Mouse (Mus musculus) frontal cortex, postnatal 36 days (tissue): ENCODE measurements around the gene Angpt4.

Experiments used
- DNase-seq, 2 experiments: peaks; one replicate each; pipeline ENCODE4 v3.0.0; 2022; ENCODE audit warnings: low spot score in 2 of 2

The Angpt4 gene

DNA sequence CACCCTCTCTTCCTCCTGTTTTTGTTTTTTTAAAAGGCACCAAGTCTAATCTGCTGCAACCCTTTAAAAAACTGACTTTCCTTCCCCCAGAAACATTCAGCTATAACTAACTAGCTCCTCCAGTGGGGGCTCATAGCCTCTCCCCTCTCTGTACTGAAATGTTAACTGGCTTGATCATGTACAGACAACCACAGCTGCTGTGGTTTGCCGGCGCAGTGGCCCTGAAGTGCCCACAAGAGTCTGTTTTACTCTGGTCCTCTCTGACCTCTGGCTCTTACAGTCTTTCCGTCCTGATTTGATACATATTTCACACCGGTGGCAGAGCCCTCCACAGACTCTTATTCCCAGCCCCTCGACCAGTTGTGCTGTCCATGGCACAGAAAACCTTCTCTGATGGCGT lies 70.3 kb downstream of the Angpt4 start:
- no peak for DNase-seq

DNA sequence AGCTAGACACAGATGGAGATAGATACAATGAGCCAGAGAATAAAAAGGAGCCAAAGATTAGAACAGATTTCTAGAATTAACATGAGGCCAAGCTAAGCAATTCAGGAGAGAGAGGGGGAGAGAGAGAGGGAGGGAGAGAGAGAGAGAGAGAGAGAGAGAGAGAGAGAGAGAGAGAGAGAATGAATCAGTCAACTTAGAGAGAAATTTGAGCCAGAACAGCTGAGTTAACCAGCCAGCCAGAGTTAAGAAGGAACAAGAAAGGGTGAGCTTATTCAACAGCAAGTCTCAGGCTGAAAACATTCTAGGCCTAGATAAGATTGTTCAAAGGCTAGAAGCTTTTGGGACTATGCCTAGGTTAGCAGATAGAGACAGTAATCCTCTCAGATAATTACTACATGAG lies 71.5 kb downstream of the Angpt4 start:
- DNase-seq: no peak

DNA sequence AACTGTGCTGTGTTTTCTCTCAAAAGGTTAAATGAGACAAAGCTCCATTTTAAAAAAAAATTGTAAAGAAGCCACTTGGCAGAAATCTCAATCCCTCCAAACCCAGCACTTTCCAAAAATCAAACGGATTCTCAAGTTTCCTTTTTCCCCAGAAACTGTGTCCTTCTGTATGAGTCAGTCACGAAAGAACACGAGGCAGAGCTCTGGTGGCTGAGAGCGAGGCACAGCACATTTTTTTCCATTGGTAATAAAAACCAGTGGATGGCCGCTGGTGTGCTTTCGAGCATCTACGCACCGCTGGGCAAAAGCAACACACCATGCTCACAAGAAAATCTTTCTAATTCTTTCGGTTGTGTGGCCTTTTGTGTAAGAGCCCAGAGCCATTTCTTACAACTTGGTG lies 73.0 kb downstream of the Angpt4 start:
- DNase-seq: no peak

DNA sequence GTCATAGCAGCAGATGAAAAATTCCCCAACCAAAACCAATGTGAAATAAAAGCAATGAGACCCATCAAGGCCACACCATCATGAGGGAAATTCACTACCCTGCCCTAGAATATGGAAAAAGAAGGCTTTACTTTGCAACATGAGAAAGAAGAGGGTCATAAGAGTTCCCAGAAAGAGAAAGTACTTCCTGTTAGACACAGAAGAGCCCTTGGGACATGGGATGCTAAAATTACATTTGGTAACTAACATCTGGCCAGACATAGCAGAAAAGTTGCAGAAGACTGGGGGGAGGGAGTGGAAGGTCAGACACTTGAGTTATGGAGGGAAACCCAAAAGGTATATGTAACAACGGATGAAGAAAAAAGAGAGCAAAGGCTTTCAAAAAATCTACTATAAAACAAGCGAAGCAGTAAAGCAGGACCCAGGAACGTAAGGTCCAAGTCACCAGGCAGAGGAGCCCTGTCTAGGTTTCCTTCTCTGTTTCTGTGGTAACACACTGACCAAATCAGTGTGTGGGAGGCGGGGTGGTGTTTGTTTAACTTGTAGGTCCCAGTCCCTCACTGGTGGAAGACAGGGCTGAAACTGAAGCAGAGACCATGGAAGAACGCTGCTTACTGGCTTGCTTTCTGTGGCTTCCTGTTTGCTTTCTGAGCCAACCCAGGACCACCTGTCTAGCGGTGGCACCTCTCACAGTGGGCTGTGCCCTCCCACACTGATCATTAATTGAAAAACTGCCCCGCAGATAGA lies 74.6 kb downstream of the Angpt4 start:
- DNase-seq: no peak

GRCm38 (mm10) chr2:151986958-151987357 lies 75.9 kb downstream of the Angpt4 start:
- no peak for DNase-seq

DNA sequence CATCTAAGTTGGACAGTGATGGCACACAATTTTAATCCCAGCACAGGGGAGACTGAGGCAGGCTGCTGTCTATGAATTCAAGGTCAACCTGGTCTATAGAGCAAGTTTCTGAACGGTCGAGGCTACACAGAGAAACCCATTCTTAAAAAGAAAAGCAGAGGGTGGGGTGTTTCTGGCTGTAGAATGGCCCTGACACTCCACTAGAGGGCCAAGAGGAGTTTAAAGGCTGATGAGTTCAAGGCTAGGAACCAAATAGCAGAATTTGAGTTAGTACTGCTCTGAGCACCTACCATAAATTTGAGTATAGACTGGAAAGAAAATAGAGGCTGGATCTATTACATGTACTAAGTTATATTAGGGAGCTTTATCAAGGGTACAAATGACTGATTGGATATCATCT lies 78.0 kb downstream of the Angpt4 start:
- DNase-seq: no peak

GRCm38 (mm10) chr2:151990985-151991394 lies 80.0 kb downstream of the Angpt4 start:
- DNase-seq: no peak

DNA sequence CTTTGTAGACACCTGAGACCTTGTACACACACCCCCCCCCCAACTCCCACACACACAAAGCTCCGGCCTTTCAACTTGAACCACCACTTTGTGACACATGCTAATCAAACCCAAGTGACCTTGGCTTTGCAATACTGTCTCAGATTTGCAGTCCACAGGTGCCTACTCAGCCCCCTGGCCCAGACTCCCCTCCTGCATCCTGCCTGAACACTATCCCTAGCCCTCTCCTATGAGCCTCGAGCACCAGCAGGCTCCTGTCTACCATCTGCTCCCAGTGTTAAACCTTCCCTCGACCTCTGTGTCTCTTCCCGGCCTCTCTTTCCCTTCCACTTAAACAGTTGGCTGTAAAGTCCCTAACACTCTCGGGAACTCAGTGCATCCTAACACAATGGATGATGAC lies 80.4 kb downstream of the Angpt4 start:
- no peak for DNase-seq

DNA sequence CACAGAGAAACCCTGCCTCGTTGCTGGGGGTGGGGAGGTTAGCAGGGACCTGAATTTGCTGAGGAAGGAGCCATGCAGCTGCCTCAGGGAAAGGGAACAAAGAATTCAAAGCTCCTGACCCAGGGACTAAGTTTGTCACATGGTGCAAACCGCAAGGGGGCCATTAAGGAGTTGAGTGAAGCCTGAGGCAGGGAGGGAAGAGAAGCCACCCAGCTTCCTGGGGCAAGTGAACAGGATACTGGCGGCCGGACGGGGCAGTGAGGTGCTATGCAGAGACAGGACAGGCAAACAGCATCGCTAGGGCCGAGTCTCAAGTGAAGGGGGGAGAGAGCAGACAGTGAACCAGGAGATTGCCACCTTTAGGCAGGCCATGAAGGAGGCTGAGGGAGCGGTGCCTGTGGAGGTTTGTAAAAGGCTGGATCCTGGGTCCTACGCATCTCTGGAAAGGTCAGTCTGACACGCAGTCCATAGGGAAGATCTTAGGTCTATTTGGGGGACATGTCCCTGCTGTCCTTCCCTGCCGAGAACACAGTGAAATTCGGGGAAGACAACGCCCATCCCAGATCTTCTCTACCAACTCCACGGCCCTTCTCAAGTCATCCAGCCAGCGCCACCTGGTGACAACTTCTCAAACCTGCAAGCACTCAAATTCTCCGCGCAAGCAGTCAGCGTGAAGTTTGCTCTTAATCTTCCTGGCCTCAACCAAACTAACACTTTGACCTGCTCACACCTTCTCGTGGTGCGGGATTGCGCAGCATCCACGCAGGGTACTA lies 83.5 kb downstream of the Angpt4 start:
- DNase-seq: peak; percentile 74
